Mouse (Mus musculus) lung, postnatal 0 days (tissue): ENCODE results near the gene Cadps.

Experiments
- CTCF ChIP-seq: IDR thresholded peaks from 2 replicates; pipeline ENCODE4 v1.5.1; 2016; ENCODE audit warnings: antibody characterized with exemption, mild to moderate bottlenecking
- EP300 ChIP-seq: IDR thresholded peaks from 2 replicates; pipeline ENCODE4 v1.6.1; 2016; ENCODE audit warnings: antibody characterized with exemption, mild to moderate bottlenecking, control low read depth

DNA sequence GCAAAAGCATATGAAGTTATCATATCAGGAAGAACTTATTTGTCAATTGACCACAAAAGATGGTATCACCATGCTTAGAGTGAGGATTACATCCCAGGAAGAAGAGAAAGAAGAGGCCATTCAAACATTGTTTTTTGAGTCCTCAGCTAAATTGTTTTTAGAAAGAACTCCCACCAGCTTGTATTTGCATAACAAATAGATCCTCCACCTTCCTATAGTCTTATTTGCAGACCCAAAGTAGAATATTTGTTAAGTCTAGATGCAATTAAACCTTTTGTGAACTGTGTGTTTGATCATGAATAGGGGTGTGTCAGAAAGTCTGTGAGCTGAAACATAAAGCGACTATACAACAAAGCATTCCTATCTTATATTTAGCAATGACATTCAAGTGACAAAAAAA, 15.0 kb upstream of the Cadps start:
- TF ChIP-seq CTCF, result no peak
- TF ChIP-seq EP300, result no peak
